Mouse (Mus musculus): ENCODE results near the gene Pip5k1c. TPM values are rescaled to one million over a fixed set of nuclear protein-coding genes. Genes with fewer than 3 reads are reported as not detected.

Pip5k1c gene
- total and polyA plus RNA-seq, 2 experiments = 7.4 to 30.1 TPM

DNA sequence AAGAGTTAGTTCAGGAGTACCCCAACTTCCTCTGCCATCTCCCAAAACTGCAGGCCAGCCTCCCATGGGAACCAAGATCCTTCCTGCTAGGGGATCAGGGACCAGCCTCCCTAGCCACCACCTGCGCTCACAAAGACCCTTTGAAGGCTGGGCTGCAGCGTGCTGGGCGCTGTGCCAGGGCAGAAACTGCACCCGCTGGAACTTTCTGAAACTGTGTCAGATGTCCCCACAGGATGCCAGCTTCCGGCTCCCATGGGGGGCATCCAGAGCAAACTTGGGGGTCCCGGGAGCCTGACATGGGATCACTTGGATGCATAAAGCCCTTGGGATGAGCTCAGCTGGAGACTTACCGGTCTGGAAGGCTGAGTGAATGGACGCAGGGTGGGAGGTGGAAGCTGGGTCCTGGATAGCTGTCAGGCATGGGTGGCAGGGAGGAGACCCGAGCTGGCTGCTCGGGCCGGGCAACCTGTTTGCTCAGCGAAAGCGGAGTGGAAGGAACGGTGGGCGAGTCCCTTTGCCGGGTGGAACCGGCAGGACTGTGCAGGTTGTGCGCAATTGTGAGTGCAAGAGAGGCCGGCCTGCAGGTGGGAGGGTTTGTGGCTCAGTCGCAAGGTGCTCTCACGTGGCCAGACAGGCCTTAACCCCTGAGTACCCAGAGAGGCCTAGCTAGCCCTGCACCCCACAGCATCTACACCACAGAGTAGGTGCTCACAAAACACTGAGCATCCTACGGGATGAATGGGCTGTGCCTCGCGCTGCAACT is 1.9 kb upstream of the Pip5k1c start:
- Histone ChIP-seq H3K27ac (replicated peaks; ENCODE audit: insufficient read depth, low read depth, low read length) (peak overlapping the region; percentile 85), H3K9ac (ENCODE audit: low read depth, low read length) (peak overlapping the region; percentile 59), H3K4me3 (ENCODE audit: insufficient read depth, low read depth, low read length) (peak overlapping the region; percentile 67), H3K4me1 (ENCODE audit: control insufficient read depth, insufficient read depth, low read length) (peaks cover 34% of the 10 kb centered on the region), H3K27me3 (ENCODE audit: control insufficient read depth, insufficient read depth, low read length) (no peaks in the 10 kb centered on the region), H3K36me3 (ENCODE audit: control insufficient read depth, insufficient read depth, low read length) (no peaks in the 10 kb centered on the region), H3K79me2 (ENCODE audit: control insufficient read depth, insufficient read depth, low read length) (peaks cover 39% of the 10 kb centered on the region)
- peak; percentile 78 for DNase-seq (ENCODE audit: extremely low read depth, low read depth, low spot score)
- WGBS = 21% methylated on average over 24 of the region's 24 CpGs
- TF ChIP-seq CTCF (IDR thresholded peaks at IDR 0.05; ENCODE audit: low read depth, low read length) (no peak), POLR2A (IDR thresholded peaks at IDR 0.05; ENCODE audit: extremely low read depth, insufficient read depth, low read length) (0 out of 2 replicates have a peak, but pooled peaks have one; percentile 45)

DNA sequence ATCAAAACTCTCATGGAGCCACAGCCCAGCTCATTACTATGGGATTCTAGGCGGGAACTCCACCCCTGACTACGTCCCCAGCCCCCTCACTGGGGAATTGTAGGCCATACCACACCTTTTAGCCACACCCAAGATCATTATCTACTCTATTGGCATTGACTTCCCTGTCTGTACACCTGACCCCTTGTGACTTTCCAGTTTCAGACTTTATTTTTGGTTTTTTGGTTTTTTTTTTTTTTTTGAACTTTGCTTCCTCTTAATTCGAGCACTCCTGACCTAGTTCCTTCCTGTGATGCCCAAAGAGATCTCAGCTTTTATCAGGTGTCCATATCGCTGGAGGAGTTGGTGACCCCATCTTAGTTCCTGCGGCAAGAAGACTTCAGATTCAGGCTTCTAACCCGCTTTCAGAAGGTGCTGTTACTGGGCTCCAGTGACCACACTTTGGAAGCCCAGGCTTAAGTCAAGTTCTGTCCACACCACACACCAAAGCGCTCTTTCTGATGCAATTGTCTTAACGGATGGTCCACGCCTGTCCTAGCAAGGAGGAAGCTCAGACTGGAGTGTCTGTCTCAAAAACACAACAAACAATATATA is 1.2 kb upstream of the Pip5k1c start, which contains the start of gene Tjp3:
Gene Tjp3, minus strand, starts transcription at position 71 of the 594 bp plus-strand sequence.
- no peak for DNase-seq (ENCODE audit: extremely low read depth, low read depth, low spot score)
- Histone ChIP-seq H3K4me1 (ENCODE audit: control insufficient read depth, insufficient read depth, low read length) (peaks cover 29% of the 10 kb centered on the region), H3K27me3 (ENCODE audit: control insufficient read depth, insufficient read depth, low read length) (no peaks in the 10 kb centered on the region), H3K27ac (replicated peaks; ENCODE audit: insufficient read depth, low read depth, low read length) (peak within 1 kb of the TSS; percentile 85), H3K79me2 (ENCODE audit: control insufficient read depth, insufficient read depth, low read length) (peaks cover 43% of the 10 kb centered on the region), H3K36me3 (ENCODE audit: control insufficient read depth, insufficient read depth, low read length) (no peaks in the 10 kb centered on the region), H3K9ac (ENCODE audit: low read depth, low read length) (peak within 1 kb of the TSS; percentile 59), H3K4me3 (ENCODE audit: insufficient read depth, low read depth, low read length) (peak within 1 kb of the TSS; percentile 67)
- 62% methylated on average over 9 of the region's 9 CpGs for WGBS
- TF ChIP-seq POLR2A (IDR thresholded peaks at IDR 0.05; ENCODE audit: extremely low read depth, insufficient read depth, low read length) = no peak
- TF ChIP-seq CTCF (IDR thresholded peaks at IDR 0.05; ENCODE audit: low read depth, low read length) = no peak

DNA sequence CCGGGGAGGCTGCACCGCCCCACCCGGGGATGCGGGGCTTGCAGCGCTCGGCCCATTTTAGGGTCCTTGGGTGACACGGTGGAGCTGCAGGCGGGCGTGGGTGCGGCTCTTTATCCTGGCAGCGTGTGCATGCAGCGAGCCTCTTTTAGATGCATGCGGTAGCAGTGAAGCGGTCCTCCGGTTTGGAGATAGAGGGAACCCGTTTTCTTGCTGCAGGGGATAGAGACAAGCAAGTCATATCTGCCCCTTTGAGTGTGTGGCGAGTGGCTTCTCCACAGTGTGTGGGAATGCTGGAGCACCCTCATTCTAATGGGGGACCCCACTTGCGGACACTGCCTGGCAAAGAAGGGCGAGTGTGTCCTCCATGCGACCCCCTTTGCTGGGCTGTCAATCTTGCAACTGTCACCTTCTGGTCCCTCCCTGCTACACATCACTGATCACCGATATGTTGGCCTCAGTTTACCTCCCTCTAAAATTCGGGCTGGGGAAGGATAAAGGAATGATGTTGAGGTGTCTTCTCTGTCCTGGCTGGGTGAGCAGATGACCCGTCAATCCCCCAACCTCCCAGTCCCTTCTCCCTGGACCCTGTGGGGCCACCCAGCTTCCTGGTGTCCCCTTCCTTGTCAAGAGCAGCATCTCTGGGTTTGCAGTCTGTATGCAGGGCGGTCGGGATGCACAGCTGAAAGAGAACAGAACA is 719 bp downstream of the Pip5k1c start:
- Histone ChIP-seq H3K27ac (replicated peaks; ENCODE audit: insufficient read depth, low read depth, low read length) (no peak overlapping the region; the same call in 1 of the 2 replicates), H3K36me3 (ENCODE audit: control insufficient read depth, insufficient read depth, low read length) (no peaks in the 10 kb centered on the region), H3K9ac (ENCODE audit: low read depth, low read length) (peak overlapping the region; percentile 89), H3K4me3 (ENCODE audit: insufficient read depth, low read depth, low read length) (peak overlapping the region; percentile 76), H3K27me3 (ENCODE audit: control insufficient read depth, insufficient read depth, low read length) (no peaks in the 10 kb centered on the region), H3K4me1 (ENCODE audit: control insufficient read depth, insufficient read depth, low read length) (peaks cover 34% of the 10 kb centered on the region), H3K79me2 (ENCODE audit: control insufficient read depth, insufficient read depth, low read length) (peaks cover 51% of the 10 kb centered on the region)
- DNase-seq (ENCODE audit: extremely low read depth, low read depth, low spot score) = no peak
- 7% methylated on average over 25 of the region's 25 CpGs for WGBS
- TF ChIP-seq POLR2A (IDR thresholded peaks at IDR 0.05; ENCODE audit: extremely low read depth, insufficient read depth, low read length) = no peak

DNA sequence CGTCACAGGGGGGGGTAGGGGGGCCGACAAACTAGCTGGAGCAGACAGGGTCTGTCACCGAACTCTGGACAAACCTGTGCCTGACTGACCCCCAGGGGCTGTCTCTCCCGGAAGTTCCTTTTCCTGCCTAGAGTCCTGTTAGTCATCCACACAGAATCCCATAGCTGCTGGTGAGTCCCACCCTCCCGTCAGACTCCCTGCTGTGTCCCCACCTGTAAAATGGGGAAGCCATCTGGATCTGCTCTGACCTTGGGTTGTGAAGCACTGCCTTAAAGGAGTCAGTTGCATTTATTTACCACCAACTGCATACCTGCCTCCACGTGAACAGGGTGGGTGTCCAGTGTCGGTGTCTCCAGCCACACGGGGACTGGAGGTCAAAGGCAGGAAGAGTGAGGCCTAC is 1.7 kb downstream of the Pip5k1c start:
- no peak for TF ChIP-seq CTCF (IDR thresholded peaks at IDR 0.05; ENCODE audit: low read depth, low read length)
- TF ChIP-seq POLR2A (IDR thresholded peaks at IDR 0.05; ENCODE audit: extremely low read depth, insufficient read depth, low read length) = no peak
- no peak overlapping the region for H3K4me3 ChIP-seq (ENCODE audit: insufficient read depth, low read depth, low read length)
- H3K9ac ChIP-seq (ENCODE audit: low read depth, low read length) = peak overlapping the region; percentile 14; the same call in 1 of the 2 replicates
- no peak overlapping the region for H3K27ac ChIP-seq (replicated peaks; ENCODE audit: insufficient read depth, low read depth, low read length)
- WGBS = 55% methylated on average over 8 of the region's 8 CpGs
- no peaks in the 10 kb centered on the region for H3K36me3 ChIP-seq (ENCODE audit: control insufficient read depth, insufficient read depth, low read length)
- no peak for DNase-seq (ENCODE audit: extremely low read depth, low read depth, low spot score)
- H3K4me1 ChIP-seq (ENCODE audit: control insufficient read depth, insufficient read depth, low read length) = peaks cover 42% of the 10 kb centered on the region
- no peaks in the 10 kb centered on the region for H3K27me3 ChIP-seq (ENCODE audit: control insufficient read depth, insufficient read depth, low read length)
- H3K79me2 ChIP-seq (ENCODE audit: control insufficient read depth, insufficient read depth, low read length) = peaks cover 57% of the 10 kb centered on the region

DNA sequence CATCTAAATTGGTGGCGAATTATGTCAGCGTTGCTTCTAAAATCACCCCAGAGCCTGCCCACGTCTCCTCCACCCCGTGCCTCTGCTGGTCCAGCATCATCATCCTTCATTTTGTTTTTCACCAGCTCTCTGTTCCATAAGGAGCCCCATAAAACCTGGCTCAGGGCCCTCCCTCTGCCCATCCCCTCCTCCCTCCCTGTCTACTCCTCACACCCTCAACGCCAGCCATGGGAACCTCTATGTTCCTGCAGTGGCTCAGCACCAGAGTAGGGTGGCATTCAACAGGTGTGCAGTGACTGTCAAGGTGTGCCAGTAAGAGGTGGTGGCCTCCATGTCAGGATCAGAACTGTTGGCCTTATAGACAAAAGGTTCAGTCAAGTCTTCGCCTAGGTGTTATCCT is 2.4 kb downstream of the Pip5k1c start:
- H3K27ac ChIP-seq (replicated peaks; ENCODE audit: insufficient read depth, low read depth, low read length) = no peak overlapping the region

More for the DNA sequence above, 2.4 kb downstream of the Pip5k1c start:
- no peak for DNase-seq (ENCODE audit: extremely low read depth, low read depth, low spot score)
- Histone ChIP-seq H3K9ac (ENCODE audit: low read depth, low read length) (no peak overlapping the region), H3K27me3 (ENCODE audit: control insufficient read depth, insufficient read depth, low read length) (no peaks in the 10 kb centered on the region), H3K36me3 (ENCODE audit: control insufficient read depth, insufficient read depth, low read length) (no peaks in the 10 kb centered on the region), H3K4me3 (ENCODE audit: insufficient read depth, low read depth, low read length) (no peak overlapping the region), H3K79me2 (ENCODE audit: control insufficient read depth, insufficient read depth, low read length) (peaks cover 57% of the 10 kb centered on the region), H3K4me1 (ENCODE audit: control insufficient read depth, insufficient read depth, low read length) (peaks cover 46% of the 10 kb centered on the region)
- WGBS = 96% methylated on average over 6 of the region's 6 CpGs
- no peak for TF ChIP-seq POLR2A (IDR thresholded peaks at IDR 0.05; ENCODE audit: extremely low read depth, insufficient read depth, low read length)
- no peak for TF ChIP-seq CTCF (IDR thresholded peaks at IDR 0.05; ENCODE audit: low read depth, low read length)

Data from liver, adult 2 months (tissue).